Mouse (Mus musculus) kidney, adult 2 months (tissue): Measurements from ENCODE around the gene Serbp1.

ENCODE experiments used
- CTCF ChIP-seq: fragments of 200-500 bp; conservative IDR thresholded peaks from 2 replicates; pipeline ENCODE4 v1.5.1; 2011; ENCODE audit warnings: low read depth, mild to moderate bottlenecking, control low read depth, low read length, moderate library complexity, mixed read lengths; ENCODE audit not compliant: insufficient read depth, insufficient read length
- POLR2A ChIP-seq: fragments of 200-500 bp; IDR thresholded peaks from one replicate; pipeline ENCODE4 v1.6.1; 2011; ENCODE audit warnings: low read depth, low read length, control low read depth

GRCm38 (mm10) chr6:67266664-67267407 is 28.9 kb downstream of the Serbp1 start:
- TF ChIP-seq CTCF = no peak
- TF ChIP-seq POLR2A = peak; percentile 68
